Mouse (Mus musculus) adrenal gland, adult 10 weeks (tissue): Measurements from ENCODE around the gene Stard10. TPM values are rescaled to one million over a fixed set of nuclear protein-coding genes. Genes with fewer than 3 reads are reported as not detected.

Experiments
- polyA plus RNA-seq: library from polyadenylated mRNA; stranded (reverse); fragments of 350-450 nt; fragmentation: Illumina TruSeq; extraction: RNeasy Lipid Tissue Mini Kit (QIAGEN cat#74804); gene quantifications from one replicate; pipeline ENCODE4 v1.2.3, GENCODE M21; 2014; ENCODE audit warnings: low read depth, low replicate concordance

The Stard10 gene
- polyA plus RNA-seq, result 2.6 TPM

GRCm38 (mm10) chr7:101317014-101317413 is at the start of gene Stard10:
TSS of gene Stard10 (plus strand) at chr7:101317086.

GRCm38 (mm10) chr7:101301881-101302456 is 14.9 kb upstream of the Stard10 start, which contains the start of gene Atg16l2:
TSS of gene Atg16l2 (minus strand) at chr7:101302251.

GRCm38 (mm10) chr7:101347767-101348270 is 30.9 kb downstream of the Stard10 start, which contains the start of gene Arap1:
TSS of gene Arap1 (plus strand) at chr7:101348067.

Other genes with a start within 250 kb of the Stard10 start
- gene Fchsd2, start 224.2 kb upstream of the Stard10 start, polyA plus RNA-seq, result 63.3 TPM
- gene Atg16l2, start 14.8 kb upstream of the Stard10 start, polyA plus RNA-seq, result 1.9 TPM
- gene Arap1, start 31.0 kb downstream of the Stard10 start, polyA plus RNA-seq, result 1.6 TPM
- gene Gm45837, start 93.8 kb downstream of the Stard10 start, polyA plus RNA-seq, result not detected
- 16.9 TPM for gene Pde2a, start 104.6 kb downstream of the Stard10 start, polyA plus RNA-seq